Mouse (Mus musculus): ENCODE measurements at regions not wholly inside any gene's neighbourhood (a gene's known extent, or its start where the extent isn't known, plus 50 kb on each side); places are given as distances from the start of the nearest gene placed in this dataset. TPM values are rescaled to one million over a fixed set of nuclear protein-coding genes. Genes with fewer than 3 reads are reported as not detected.
A peak's percentile ranks its signal among the peaks of the same experiment; 100 is the strongest.

GRCm38 (mm10) chr10:85329382-85329781 lies 57.2 kb upstream of the Btbd11 start:
- WGBS, result 78% methylated on average over 3 of the region's 3 CpGs
- Histone ChIP-seq H3K36me3 (ENCODE audit: control insufficient read depth, insufficient read depth, low read length) (no peaks in the 10 kb centered on the region), H3K27ac (replicated peaks in 1 of 2; ENCODE audit: control insufficient read depth in 1 of 2, insufficient read depth in 1 of 2, low read depth in 2 of 2, low read length in 2 of 2) (no peak overlapping the region), H3K9me3 (ENCODE audit: control insufficient read depth, low read length) (no peaks in the 10 kb centered on the region), H3K4me2 (ENCODE audit: low read length) (no peak overlapping the region), H3K4me1 (ENCODE audit: control insufficient read depth in 2 of 2, insufficient read depth in 2 of 2, low read length in 2 of 2) (no peaks in the 10 kb centered on the region), H3K4me3 (ENCODE audit: control insufficient read depth in 1 of 2, insufficient read depth in 1 of 2, low read depth in 1 of 2, low read length in 2 of 2) (no peak overlapping the region), H3K27me3 (ENCODE audit: control insufficient read depth, insufficient read depth, low read length) (no peaks in the 10 kb centered on the region), H3K9ac (ENCODE audit: low read length) (no peak overlapping the region)
- ATAC-seq (ENCODE audit: insufficient number of reproducible peaks, insufficient read depth, low FRiP score, low read depth), result no peak

- ATAC-seq (ENCODE audit: insufficient number of reproducible peaks, insufficient read depth, low FRiP score, low read depth), result 0 out of 2 replicates have a peak, but pooled peaks have one; percentile 31
- Histone ChIP-seq H3K4me1 (ENCODE audit: control insufficient read depth in 2 of 2, insufficient read depth in 2 of 2, low read length in 2 of 2) (no peaks in the 10 kb centered on the region), H3K9me3 (ENCODE audit: control insufficient read depth, low read length) (no peaks in the 10 kb centered on the region), H3K4me3 (ENCODE audit: control insufficient read depth in 1 of 2, insufficient read depth in 1 of 2, low read depth in 1 of 2, low read length in 2 of 2) (peak overlapping the region in 1 of 2 experiments; percentile 8; a peak in 1 of 4 replicates), H3K27ac (replicated peaks in 1 of 2; ENCODE audit: control insufficient read depth in 1 of 2, insufficient read depth in 1 of 2, low read depth in 2 of 2, low read length in 2 of 2) (no peak overlapping the region), H3K9ac (ENCODE audit: low read length) (no peak overlapping the region), H3K4me2 (ENCODE audit: low read length) (peak overlapping the region; percentile 44), H3K27me3 (ENCODE audit: control insufficient read depth, insufficient read depth, low read length) (no peaks in the 10 kb centered on the region), H3K36me3 (ENCODE audit: control insufficient read depth, insufficient read depth, low read length) (no peaks in the 10 kb centered on the region)
- 9% methylated on average over 13 of the region's 13 CpGs for WGBS
Observed at GRCm38 (mm10) chr10:85330938-85331691, 55.5 kb upstream of the Btbd11 start.

Small RNAs in the stretch of these regions (microRNA-seq; reads per million reads assigned to microRNA genes)
- not detected for gene Gm27392
